Mouse (Mus musculus): ENCODE results near the gene Gm10837.

Gene Gm10837

GRCm38 (mm10) chr14:122464763-122465741 lies 25.3 kb upstream of the Gm10837 start, which contains the start of gene Zic5:
Zic5 (minus strand) TSS chr14:122465677.
- DNase-seq (ENCODE audit: low read depth, low spot score), result no peak

GRCm38 (mm10) chr14:122465931-122466490 lies 24.4 kb upstream of the Gm10837 start:
- no peak for DNase-seq (ENCODE audit: low read depth, low spot score)

GRCm38 (mm10) chr14:122466756-122467362 lies 23.5 kb upstream of the Gm10837 start:
- DNase-seq (ENCODE audit: low read depth, low spot score), result no peak

- DNase-seq (ENCODE audit: low read depth, low spot score), result no peak
Measured at GRCm38 (mm10) chr14:122467926-122468841, 22.2 kb upstream of the Gm10837 start.

GRCm38 (mm10) chr14:122468971-122469755 lies 21.2 kb upstream of the Gm10837 start:
- no peak for DNase-seq (ENCODE audit: low read depth, low spot score)

- no peak for DNase-seq (ENCODE audit: low read depth, low spot score)
Measured at GRCm38 (mm10) chr14:122471449-122472085, 18.8 kb upstream of the Gm10837 start.

- no peak for DNase-seq (ENCODE audit: low read depth, low spot score)
Measured at GRCm38 (mm10) chr14:122472161-122472560, 18.2 kb upstream of the Gm10837 start.

GRCm38 (mm10) chr14:122472647-122473046 lies 17.7 kb upstream of the Gm10837 start:
- DNase-seq (ENCODE audit: low read depth, low spot score), result no peak

- no peak for DNase-seq (ENCODE audit: low read depth, low spot score)
Measured at GRCm38 (mm10) chr14:122473211-122473751, 17.1 kb upstream of the Gm10837 start.

GRCm38 (mm10) chr14:122474041-122474890 lies 16.1 kb upstream of the Gm10837 start:
- no peak for DNase-seq (ENCODE audit: low read depth, low spot score)

GRCm38 (mm10) chr14:122474891-122475556 lies 15.4 kb upstream of the Gm10837 start, which contains the start of gene Zic2:
Zic2 (plus strand) TSS chr14:122475435.
- no peak for DNase-seq (ENCODE audit: low read depth, low spot score)

- no peak for DNase-seq (ENCODE audit: low read depth, low spot score)
Measured at GRCm38 (mm10) chr14:122475557-122476040, 14.8 kb upstream of the Gm10837 start.

- DNase-seq (ENCODE audit: low read depth, low spot score), result no peak
Measured at GRCm38 (mm10) chr14:122476041-122476821, 14.2 kb upstream of the Gm10837 start.

- DNase-seq (ENCODE audit: low read depth, low spot score), result no peak
Measured at GRCm38 (mm10) chr14:122476822-122477215, 13.6 kb upstream of the Gm10837 start.

- no peak for DNase-seq (ENCODE audit: low read depth, low spot score)
Measured at GRCm38 (mm10) chr14:122477261-122477671, 13.1 kb upstream of the Gm10837 start.

- DNase-seq (ENCODE audit: low read depth, low spot score), result no peak
Measured at GRCm38 (mm10) chr14:122477971-122478573, 12.3 kb upstream of the Gm10837 start.

GRCm38 (mm10) chr14:122478574-122479011 lies 11.8 kb upstream of the Gm10837 start:
- no peak for DNase-seq (ENCODE audit: low read depth, low spot score)

Data from retina, postnatal 7 days (tissue).